Mouse (Mus musculus) bone marrow macrophage, adult 2 months (primary cell): ENCODE measurements around the gene Col5a1.

Experiments
- CTCF ChIP-seq: IDR thresholded peaks from 2 replicates; pipeline ENCODE4 v1.5.1; 2012; ENCODE audit warnings: low read depth, mild to moderate bottlenecking, low read length, moderate library complexity
- POLR2A ChIP-seq: IDR thresholded peaks from 2 replicates; pipeline ENCODE4 v1.6.1; 2012; ENCODE audit warnings: mild to moderate bottlenecking, low read depth, low read length, borderline replicate concordance

DNA sequence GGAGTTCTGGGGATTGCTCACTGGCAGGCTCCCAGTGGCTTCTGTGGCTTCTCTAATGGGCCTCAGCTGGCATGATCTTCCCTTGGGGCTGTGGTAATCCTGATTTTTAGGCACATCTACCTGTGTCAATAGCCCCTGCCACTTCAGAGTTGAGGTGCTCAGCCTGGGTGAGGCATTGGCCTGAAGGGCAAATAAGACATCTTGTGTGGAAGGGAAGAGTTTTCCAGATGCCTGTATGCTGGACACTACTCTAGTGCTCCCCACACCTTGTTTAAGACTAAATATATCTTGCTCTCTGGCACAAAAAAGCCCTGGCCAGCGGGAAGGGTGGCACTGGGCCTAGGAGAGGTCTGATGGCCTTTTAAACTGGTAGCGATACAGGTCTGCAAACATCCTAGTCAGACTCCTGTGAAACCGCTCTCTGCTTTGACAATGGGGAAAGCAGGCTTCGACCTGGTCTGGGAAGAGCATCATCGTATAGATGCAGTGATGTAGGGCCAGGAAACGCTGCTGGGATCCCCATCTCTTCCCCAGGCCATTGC lies 33.2 kb downstream of the Col5a1 start:
- TF ChIP-seq POLR2A (no peak), CTCF (no peak)
